Mouse (Mus musculus) retina, embryonic 14.5 days (tissue): ENCODE results near the gene Zfp819.
"Not testable (repeated sequence)": the region's sequence is repeated elsewhere in the genome, so short reads cannot be mapped to it uniquely, and the experiment has no call there.

Experiments
- DNase-seq: peaks from one replicate; pipeline ENCODE4 v3.0.0-alpha.2; 2015; ENCODE audit warnings: low spot score

Gene Zfp819

GRCm38 (mm10) chr7:43643046-43643652 lies 36.2 kb downstream of the Zfp819 start:
- no peak for DNase-seq

GRCm38 (mm10) chr7:43652683-43653082 lies 45.7 kb downstream of the Zfp819 start:
- DNase-seq: no peak

- no peak for DNase-seq
These were observed 47.5 kb downstream of the Zfp819 start for GRCm38 (mm10) chr7:43654519-43654918.

GRCm38 (mm10) chr7:43656232-43656631 lies 49.3 kb downstream of the Zfp819 start:
- DNase-seq: no peak

GRCm38 (mm10) chr7:43660002-43660401 lies 53.0 kb downstream of the Zfp819 start, which contains the start of gene Siglece:
Gene Siglece, minus strand, starts transcription at chr7:43660161.
- DNase-seq: no peak

- no peak for DNase-seq
These were observed 55.8 kb downstream of the Zfp819 start for GRCm38 (mm10) chr7:43662804-43663203.

- not testable (repeated sequence) for DNase-seq
These were observed 60.3 kb downstream of the Zfp819 start for GRCm38 (mm10) chr7:43667221-43667620.
